Mouse (Mus musculus): ENCODE results near the gene Ttc28. TPM values are rescaled to one million over a fixed set of nuclear protein-coding genes. Genes with fewer than 3 reads are reported as not detected.

Ttc28 gene
- polyA plus RNA-seq, 1 experiment: 0.04 TPM

- H3K4me1 ChIP-seq (ENCODE audit: control insufficient read depth): no peaks in the 10 kb centered on the region
- H3K27me3 ChIP-seq (ENCODE audit: control insufficient read depth): no peaks in the 10 kb centered on the region
- no peaks in the 10 kb centered on the region for H3K36me3 ChIP-seq (ENCODE audit: control insufficient read depth)
- no peak for TF ChIP-seq TAL1 (IDR thresholded peaks at IDR 0.05; ENCODE audit: low read length)
- H3K4me3 ChIP-seq (replicated peaks): no peak overlapping the region
- no peaks in the 10 kb centered on the region for H3K9me3 ChIP-seq (ENCODE audit: control insufficient read depth, low read length)
Measured at GRCm38 (mm10) chr5:111138927-111139565, 259.4 kb downstream of the Ttc28 start.

DNA sequence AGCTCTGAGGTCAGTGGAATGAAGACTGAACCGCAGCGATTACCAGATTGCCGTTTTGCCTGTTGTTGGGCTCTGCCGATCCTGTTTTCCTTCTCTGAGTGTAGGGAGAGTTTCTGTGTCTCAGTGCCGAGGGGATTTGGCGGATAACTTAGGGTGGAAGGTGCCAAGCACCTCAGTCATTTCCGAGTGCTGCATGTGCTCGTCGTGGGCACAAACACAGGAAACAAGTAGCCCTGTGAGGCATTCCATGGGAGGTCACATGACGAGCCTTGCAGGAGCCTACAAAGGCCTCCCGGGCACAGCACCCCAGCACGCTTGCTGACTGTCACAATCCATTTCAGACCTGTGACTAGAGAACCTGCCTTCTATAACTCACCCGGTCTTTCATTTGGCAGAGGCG is 260.0 kb downstream of the Ttc28 start:
- no peaks in the 10 kb centered on the region for H3K36me3 ChIP-seq (ENCODE audit: control insufficient read depth)
- no peaks in the 10 kb centered on the region for H3K9me3 ChIP-seq (ENCODE audit: control insufficient read depth, low read length)
- H3K27me3 ChIP-seq (ENCODE audit: control insufficient read depth): no peaks in the 10 kb centered on the region
- TF ChIP-seq TAL1 (IDR thresholded peaks at IDR 0.05; ENCODE audit: low read length): no peak
- no peak for TF ChIP-seq GATA1 (IDR thresholded peaks at IDR 0.05; ENCODE audit: low read length)
- no peaks in the 10 kb centered on the region for H3K4me1 ChIP-seq (ENCODE audit: control insufficient read depth)
- no peak overlapping the region for H3K4me3 ChIP-seq (replicated peaks)

GRCm38 (mm10) chr5:111141139-111141885 is 261.7 kb downstream of the Ttc28 start:
- no peaks in the 10 kb centered on the region for H3K4me1 ChIP-seq (ENCODE audit: control insufficient read depth)
- H3K4me3 ChIP-seq (replicated peaks): no peak overlapping the region
- H3K9me3 ChIP-seq (ENCODE audit: control insufficient read depth, low read length): no peaks in the 10 kb centered on the region
- no peak for TF ChIP-seq GATA1 (IDR thresholded peaks at IDR 0.05; ENCODE audit: low read length)
- TF ChIP-seq TAL1 (IDR thresholded peaks at IDR 0.05; ENCODE audit: low read length): no peak
- no peaks in the 10 kb centered on the region for H3K27me3 ChIP-seq (ENCODE audit: control insufficient read depth)
- H3K36me3 ChIP-seq (ENCODE audit: control insufficient read depth): no peaks in the 10 kb centered on the region

- no peaks in the 10 kb centered on the region for H3K36me3 ChIP-seq (ENCODE audit: control insufficient read depth)
- no peak for TF ChIP-seq TAL1 (IDR thresholded peaks at IDR 0.05; ENCODE audit: low read length)
- TF ChIP-seq GATA1 (IDR thresholded peaks at IDR 0.05; ENCODE audit: low read length): no peak
- no peaks in the 10 kb centered on the region for H3K9me3 ChIP-seq (ENCODE audit: control insufficient read depth, low read length)
- H3K27me3 ChIP-seq (ENCODE audit: control insufficient read depth): no peaks in the 10 kb centered on the region
- H3K4me1 ChIP-seq (ENCODE audit: control insufficient read depth): no peaks in the 10 kb centered on the region
- no peak overlapping the region for H3K4me3 ChIP-seq (replicated peaks)
Measured at GRCm38 (mm10) chr5:111142837-111143236, 263.2 kb downstream of the Ttc28 start.

GRCm38 (mm10) chr5:111144411-111144810 is 264.8 kb downstream of the Ttc28 start:
- no peaks in the 10 kb centered on the region for H3K27me3 ChIP-seq (ENCODE audit: control insufficient read depth)
- TF ChIP-seq TAL1 (IDR thresholded peaks at IDR 0.05; ENCODE audit: low read length): no peak
- TF ChIP-seq GATA1 (IDR thresholded peaks at IDR 0.05; ENCODE audit: low read length): no peak
- H3K36me3 ChIP-seq (ENCODE audit: control insufficient read depth): no peaks in the 10 kb centered on the region
- no peak overlapping the region for H3K4me3 ChIP-seq (replicated peaks)
- H3K9me3 ChIP-seq (ENCODE audit: control insufficient read depth, low read length): no peaks in the 10 kb centered on the region
- no peaks in the 10 kb centered on the region for H3K4me1 ChIP-seq (ENCODE audit: control insufficient read depth)

DNA sequence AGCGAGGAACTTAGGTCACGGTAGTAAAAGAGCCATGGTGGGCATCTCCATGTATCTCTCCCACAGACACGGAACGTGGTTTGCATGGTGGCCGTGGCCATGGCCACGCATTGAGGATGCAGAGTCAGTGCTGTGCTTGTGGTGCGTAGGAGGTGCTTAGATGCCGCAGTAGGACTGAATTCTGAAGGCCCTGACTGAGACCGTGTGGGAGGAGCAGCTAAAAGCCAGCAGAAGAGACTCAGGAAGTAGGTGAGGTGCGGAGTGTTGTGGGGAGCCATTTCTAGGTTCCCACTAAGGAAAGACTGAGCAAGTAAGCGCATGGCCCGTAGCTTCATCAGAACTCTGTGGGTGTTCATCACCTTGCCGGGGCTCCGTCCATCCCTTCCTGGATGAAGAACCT is 271.0 kb downstream of the Ttc28 start:
- no peaks in the 10 kb centered on the region for H3K4me1 ChIP-seq (ENCODE audit: control insufficient read depth)

GRCm38 (mm10) chr5:111151882-111152759 is 272.5 kb downstream of the Ttc28 start:
- TF ChIP-seq GATA1 (IDR thresholded peaks at IDR 0.05; ENCODE audit: low read length) (no peak), TAL1 (IDR thresholded peaks at IDR 0.05; ENCODE audit: low read length) (no peak)
- no peak overlapping the region for H3K4me3 ChIP-seq (replicated peaks)
- H3K4me1 ChIP-seq (ENCODE audit: control insufficient read depth): no peaks in the 10 kb centered on the region
- H3K9me3 ChIP-seq (ENCODE audit: control insufficient read depth, low read length): no peaks in the 10 kb centered on the region
- no peaks in the 10 kb centered on the region for H3K27me3 ChIP-seq (ENCODE audit: control insufficient read depth)
- H3K36me3 ChIP-seq (ENCODE audit: control insufficient read depth): no peaks in the 10 kb centered on the region

More for the DNA sequence above, 271.0 kb downstream of the Ttc28 start:
- H3K27me3 ChIP-seq (ENCODE audit: control insufficient read depth): no peaks in the 10 kb centered on the region
- no peak overlapping the region for H3K4me3 ChIP-seq (replicated peaks)
- no peak for TF ChIP-seq GATA1 (IDR thresholded peaks at IDR 0.05; ENCODE audit: low read length)
- no peak for TF ChIP-seq TAL1 (IDR thresholded peaks at IDR 0.05; ENCODE audit: low read length)
- H3K9me3 ChIP-seq (ENCODE audit: control insufficient read depth, low read length): no peaks in the 10 kb centered on the region
- no peaks in the 10 kb centered on the region for H3K36me3 ChIP-seq (ENCODE audit: control insufficient read depth)

- H3K36me3 ChIP-seq (ENCODE audit: control insufficient read depth): no peaks in the 10 kb centered on the region
- H3K4me1 ChIP-seq (ENCODE audit: control insufficient read depth): no peaks in the 10 kb centered on the region
- H3K4me3 ChIP-seq (replicated peaks): no peak overlapping the region
- no peaks in the 10 kb centered on the region for H3K27me3 ChIP-seq (ENCODE audit: control insufficient read depth)
- H3K9me3 ChIP-seq (ENCODE audit: control insufficient read depth, low read length): no peaks in the 10 kb centered on the region
- TF ChIP-seq TAL1 (IDR thresholded peaks at IDR 0.05; ENCODE audit: low read length): no peak
- TF ChIP-seq GATA1 (IDR thresholded peaks at IDR 0.05; ENCODE audit: low read length): no peak
Measured at GRCm38 (mm10) chr5:111154586-111154985, 275.0 kb downstream of the Ttc28 start.

- no peaks in the 10 kb centered on the region for H3K9me3 ChIP-seq (ENCODE audit: control insufficient read depth, low read length)
Measured at GRCm38 (mm10) chr5:111155271-111155670, 275.7 kb downstream of the Ttc28 start.

More at GRCm38 (mm10) chr5:111155271-111155670, 275.7 kb downstream of the Ttc28 start:
- Histone ChIP-seq H3K36me3 (ENCODE audit: control insufficient read depth) (no peaks in the 10 kb centered on the region), H3K4me3 (replicated peaks) (no peak overlapping the region), H3K27me3 (ENCODE audit: control insufficient read depth) (no peaks in the 10 kb centered on the region), H3K4me1 (ENCODE audit: control insufficient read depth) (no peaks in the 10 kb centered on the region)
- no peak for TF ChIP-seq TAL1 (IDR thresholded peaks at IDR 0.05; ENCODE audit: low read length)
- no peak for TF ChIP-seq GATA1 (IDR thresholded peaks at IDR 0.05; ENCODE audit: low read length)

All from erythroblast, embryonic 14.5 days (primary cell).